ENCODE assay signal across 8 mouse cellular contexts in genomic region chr11:59307422-59308163, GRCm38 (mm10). TPM values are rescaled to one million over a fixed set of nuclear protein-coding genes. Genes with fewer than 3 reads are reported as not detected.
A peak's percentile ranks its signal among the peaks of the same experiment; 100 is the strongest.
DNase-seq lines count a peak whose midpoint lies in the region; ATAC-seq and TF ChIP-seq lines count a peak whose summit lies in the region.

No protein-coding gene starts in this region.

- H3K4me3 ChIP-seq in intestine, embryonic 15.5 days (replicated peaks): peak overlapping the region; percentile 71
- H3K4me3 ChIP-seq in limb, embryonic 11.5 days (ENCODE audit: low read depth, low read length): peak overlapping the region; percentile 50
- H3K4me3 ChIP-seq in midbrain, embryonic 11.5 days (ENCODE audit: low read depth, low read length): peak overlapping the region; percentile 50
- H3K4me3 ChIP-seq in spleen, adult 2 months (ENCODE audit: extremely low read depth, insufficient read depth, insufficient read length): no peak overlapping the region

- no peaks in the 10 kb centered on the region for H3K9me3 ChIP-seq in intestine, embryonic 15.5 days
- no peaks in the 10 kb centered on the region for H3K9me3 ChIP-seq in limb, embryonic 11.5 days (ENCODE audit: control insufficient read depth, low read length)
- no peaks in the 10 kb centered on the region for H3K9me3 ChIP-seq in midbrain, embryonic 11.5 days (ENCODE audit: control insufficient read depth, low read length)

- H3K4me1 ChIP-seq in intestine, embryonic 15.5 days (replicated peaks): peaks cover 41% of the 10 kb centered on the region
- peaks cover 44% of the 10 kb centered on the region for H3K4me1 ChIP-seq in limb, embryonic 11.5 days (ENCODE audit: control insufficient read depth, insufficient read depth, low read length)
- H3K4me1 ChIP-seq in midbrain, embryonic 11.5 days (ENCODE audit: control insufficient read depth, insufficient read depth, low read length): peaks cover 38% of the 10 kb centered on the region
- H3K4me1 ChIP-seq in spleen, adult 2 months (ENCODE audit: control insufficient read depth, insufficient read depth, insufficient read length): no peaks in the 10 kb centered on the region; the same call in 1 of the 2 replicates

- no peak for TF ChIP-seq POLR2A in spleen, adult 2 months (IDR thresholded peaks at IDR 0.05; ENCODE audit: low read depth, low read length)

- intact Hi-C loops in gastrocnemius, postnatal 36 days (cut with DNase I): loop anchor here (1.0 to 5.0 kb wide), 2 partner anchors 23 to 40 kb away; no protein-coding TSS in a partner anchor

- H3K36me3 ChIP-seq in intestine, embryonic 15.5 days: no peaks in the 10 kb centered on the region
- no peaks in the 10 kb centered on the region for H3K36me3 ChIP-seq in limb, embryonic 11.5 days (ENCODE audit: control insufficient read depth, insufficient read depth, low read length)
- H3K36me3 ChIP-seq in midbrain, embryonic 11.5 days (ENCODE audit: control insufficient read depth, insufficient read depth, low read length): no peaks in the 10 kb centered on the region
- no peaks in the 10 kb centered on the region for H3K36me3 ChIP-seq in spleen, adult 2 months (ENCODE audit: control insufficient read depth, insufficient read depth, low read length)

- WGBS in intestine, embryonic 15.5 days: 1% methylated on average over 45 of the region's 45 CpGs
- 1% methylated on average over 45 of the region's 45 CpGs for WGBS in limb, embryonic 11.5 days
- WGBS in midbrain, embryonic 11.5 days: 2% methylated on average over 45 of the region's 45 CpGs
- WGBS in spleen, adult 2 months: 4% methylated on average over 45 of the region's 45 CpGs

- H3K9ac ChIP-seq in intestine, embryonic 15.5 days: peak overlapping the region; percentile 70
- no peak overlapping the region; the same call in 1 of the 2 replicates for H3K9ac ChIP-seq in limb, embryonic 11.5 days (ENCODE audit: low read length)
- peak overlapping the region; percentile 54 for H3K9ac ChIP-seq in midbrain, embryonic 11.5 days (ENCODE audit: low read length)

- peaks cover 56% of the 10 kb centered on the region for H3K27me3 ChIP-seq in intestine, embryonic 15.5 days (replicated peaks)
- peaks cover 46% of the 10 kb centered on the region for H3K27me3 ChIP-seq in limb, embryonic 11.5 days (ENCODE audit: control insufficient read depth, insufficient read depth, low read length)
- peaks cover 79% of the 10 kb centered on the region for H3K27me3 ChIP-seq in midbrain, embryonic 11.5 days (ENCODE audit: control insufficient read depth, insufficient read depth, low read length)
- peaks cover 20% of the 10 kb centered on the region for H3K27me3 ChIP-seq in spleen, adult 2 months (ENCODE audit: control insufficient read depth, insufficient read depth, low read length)

- peak; percentile 73 for ATAC-seq in intestine, embryonic 15.5 days
- ATAC-seq in limb, embryonic 11.5 days (ENCODE audit: insufficient number of reproducible peaks, low FRiP score, low TSS enrichment, low read depth): 0 out of 2 replicates have a peak, but pooled peaks have one; percentile 49
- peak; percentile 60 for ATAC-seq in midbrain, embryonic 11.5 days (ENCODE audit: low FRiP score)
- no peak for ATAC-seq in activated CD4-positive, CD25-positive, alpha-beta regulatory T cell, adult 4 months

- peak overlapping the region; percentile 97 for H3K4me2 ChIP-seq in intestine, embryonic 15.5 days (replicated peaks)
- peak overlapping the region; percentile 94 for H3K4me2 ChIP-seq in limb, embryonic 11.5 days (ENCODE audit: low read depth, severe bottlenecking)
- peak overlapping the region; percentile 71 for H3K4me2 ChIP-seq in midbrain, embryonic 11.5 days

- TF ChIP-seq CTCF in spleen, adult 2 months (IDR thresholded peaks at IDR 0.05; ENCODE audit: extremely low read depth, insufficient read depth, insufficient read length, insufficient replicate concordance): peak; percentile 29; the same call in 1 of the 2 replicates

- peak; percentile 84 to 93 for DNase-seq in adrenal gland, adult (ENCODE audit: inconsistent age in 2 of 2, low spot score in 1 of 2)
- DNase-seq in cerebellum, postnatal 4 days (ENCODE audit: low spot score in 2 of 2): peak; percentile 72 to 78
- peak; percentile 78 to 80 for DNase-seq in gastrocnemius, postnatal 36 days
- peak; percentile 89 for DNase-seq in limb, embryonic 11.5 days (ENCODE audit: low spot score)
- peak; percentile 97 for DNase-seq in midbrain, embryonic 11.5 days (ENCODE audit: low spot score, missing footprints)
- DNase-seq in spleen, adult 2 months (ENCODE audit: low read depth in 1 of 2, low spot score in 2 of 2): peak in 1 of 2 experiments; percentile 24

- H3K27ac ChIP-seq in intestine, embryonic 15.5 days: no peak overlapping the region
- H3K27ac ChIP-seq in limb, embryonic 11.5 days (replicated peaks; ENCODE audit: low read depth, low read length): no peak overlapping the region
- H3K27ac ChIP-seq in midbrain, embryonic 11.5 days (ENCODE audit: low read depth, low read length): no peak overlapping the region; the same call in 1 of the 2 replicates
- no peak overlapping the region for H3K27ac ChIP-seq in spleen, adult 2 months (ENCODE audit: insufficient read depth, low read length)

RNA-seq across cellular contexts. Expression of gene Wnt9a, which starts 0.9 kb away (rescaled TPM):
- total RNA-seq in gastrocnemius, postnatal 36 days (2021): 1 to 10 TPM; 8.4 to 9.5 TPM
- 3.4 and 4.2 TPM in 2 replicates for polyA plus RNA-seq in intestine, embryonic 15.5 days (2015; fragmentation: Nextera tagmentation; extraction: Ambion mirVana)
- polyA plus RNA-seq in limb, embryonic 11.5 days (2014; fragmentation: Nextera tagmentation; extraction: Ambion mirVana): 1.1 and 1.8 TPM in 2 replicates
- polyA plus RNA-seq in midbrain, embryonic 11.5 days (2014; fragmentation: Nextera tagmentation; extraction: Ambion mirVana): 4.0 and 4.8 TPM in 2 replicates
- 0.33 and 0.40 TPM in 2 replicates for polyA plus RNA-seq in spleen, adult 2 months (2012; rRNA removed)
- not detected for polyA plus RNA-seq in activated CD4-positive, CD25-positive, alpha-beta regulatory T cell, adult 4 months (2017; shearing (Covaris generic))

RNA-seq across cellular contexts. Expression of gene Wnt3a, which starts 17.0 kb away (rescaled TPM):
- total RNA-seq in gastrocnemius, postnatal 36 days (2021): not detected
- polyA plus RNA-seq in intestine, embryonic 15.5 days (2015; fragmentation: Nextera tagmentation; extraction: Ambion mirVana): not detected in 2 replicates
- 0.07 and 0.28 TPM in 2 replicates for polyA plus RNA-seq in limb, embryonic 11.5 days (2014; fragmentation: Nextera tagmentation; extraction: Ambion mirVana)
- 1.4 and 2.0 TPM in 2 replicates for polyA plus RNA-seq in midbrain, embryonic 11.5 days (2014; fragmentation: Nextera tagmentation; extraction: Ambion mirVana)
- polyA plus RNA-seq in spleen, adult 2 months (2012; rRNA removed): 0.04 TPM in 1 of 2 replicates, not detected in the other
- polyA plus RNA-seq in activated CD4-positive, CD25-positive, alpha-beta regulatory T cell, adult 4 months (2017; shearing (Covaris generic)): under 1 TPM in 1 of 2 experiments, not detected in 1; 0.20 TPM
